Mouse (Mus musculus): ENCODE measurements around the gene Gm3264.
"Not testable (repeated sequence)": the region's sequence is repeated elsewhere in the genome, so short reads cannot be mapped to it uniquely, and the experiment has no call there.

DNA sequence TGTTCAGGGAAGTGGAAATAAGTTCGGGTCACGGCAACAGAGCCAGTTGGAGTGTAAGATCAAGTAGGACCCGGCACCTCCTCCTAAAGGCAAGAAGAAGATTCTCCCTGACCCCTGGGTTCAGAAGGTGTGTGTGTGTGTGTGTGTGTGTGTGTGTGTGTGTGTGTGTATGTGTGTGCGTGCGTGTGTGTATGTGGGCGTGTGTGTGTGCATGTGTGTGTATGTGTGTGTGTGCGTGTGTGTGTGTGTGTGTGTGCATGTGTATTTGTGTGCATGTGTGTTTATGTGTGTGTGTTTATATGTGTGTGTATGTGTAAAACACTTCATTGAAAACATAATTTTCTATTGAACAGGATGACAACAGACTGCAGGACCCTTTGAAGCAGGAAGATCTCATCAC lies 33.4 kb upstream of the Gm3264 start:
- TF ChIP-seq TCF12 (IDR thresholded peaks at IDR 0.05; ENCODE audit: insufficient read depth, poor library complexity, severe bottlenecking); POLR2A (IDR thresholded peaks at IDR 0.05; ENCODE audit: insufficient read length, low read depth); USF1 (IDR thresholded peaks at IDR 0.05; ENCODE audit: low read depth); MAX (IDR thresholded peaks at IDR 0.05; ENCODE audit: low read depth); MYOD1 (IDR thresholded peaks at IDR 0.05; ENCODE audit: control insufficient read depth in 1 of 3, insufficient read length in 2 of 3, low read depth in 2 of 3); POLR2AphosphoS2 (IDR thresholded peaks at IDR 0.05; ENCODE audit: insufficient read length, low read depth); SRF (IDR thresholded peaks at IDR 0.05; ENCODE audit: control insufficient read depth, insufficient read length, low read depth); MYOG (IDR thresholded peaks at IDR 0.05; ENCODE audit: control insufficient read depth in 1 of 3, insufficient read depth in 1 of 3, insufficient read length in 2 of 3, low read depth in 2 of 3); REST (IDR thresholded peaks at IDR 0.05; ENCODE audit: insufficient read depth, insufficient read length); TCF3 (IDR thresholded peaks at IDR 0.05; ENCODE audit: insufficient read length, low read depth): not testable (repeated sequence)
